Mouse (Mus musculus) stomach, embryonic 16.5 days (tissue): ENCODE measurements around the gene Tomm40l. TPM values are rescaled to one million over a fixed set of nuclear protein-coding genes. Genes with fewer than 3 reads are reported as not detected.
A peak's percentile ranks its signal among the peaks of the same experiment; 100 is the strongest.

Experiments used
- ATAC-seq: fragments of 200-750 bp; cut with Nextera tagmentation; 2 replicates; pipeline ENCODE4 v1.8.0; 2017; ENCODE audit warnings: moderate number of reproducible peaks, moderate TSS enrichment; ENCODE audit not compliant: insufficient read depth, low FRiP score
- H3K27ac ChIP-seq: fragments of 300-500 bp; sonication (generic); 2 replicates; pipeline ENCODE4 v1.5.1; 2014; ENCODE audit warnings: low read length
- H3K27me3 ChIP-seq: fragments of 300-500 bp; sonication (generic); 2 replicates; pipeline ENCODE4 v1.6.1; 2014; ENCODE audit warnings: low read length, control low read depth, mixed read lengths; ENCODE audit not compliant: control insufficient read depth, insufficient read depth
- H3K36me3 ChIP-seq: fragments of 300-500 bp; sonication (generic); 2 replicates; pipeline ENCODE4 v1.6.1; 2014; ENCODE audit warnings: low read length; ENCODE audit not compliant: control insufficient read depth, insufficient read depth
- H3K4me1 ChIP-seq: fragments of 300-500 bp; sonication (generic); 2 replicates; pipeline ENCODE4 v1.6.1; 2014; ENCODE audit warnings: low read length, control low read depth, mixed read lengths; ENCODE audit not compliant: control insufficient read depth, insufficient read depth
- H3K4me2 ChIP-seq: fragments of 300-500 bp; sonication (generic); 2 replicates; pipeline ENCODE4 v1.6.1; 2014; ENCODE audit warnings: low read depth, low read length, mixed read lengths
- H3K4me3 ChIP-seq: fragments of 300-500 bp; sonication (generic); replicated peaks from 2 replicates; pipeline ENCODE4 v1.5.1; 2014; ENCODE audit warnings: mild to moderate bottlenecking, low read length
- H3K9ac ChIP-seq: fragments of 300-500 bp; sonication (generic); 2 replicates; pipeline ENCODE4 v1.6.1; 2014; ENCODE audit warnings: low read length
- H3K9me3 ChIP-seq: fragments of 300-500 bp; sonication (generic); replicated peaks from 2 replicates; pipeline ENCODE4 v1.6.1; 2016; ENCODE audit warnings: low read length, control low read depth; ENCODE audit not compliant: control insufficient read depth
- WGBS: fragments of 180-500 bp; shearing (Covaris S2); extraction: QIAGEN DNeasy Blood & Tissue Kit; methylation state at CpG from one replicate; pipeline ENCODE4 v1.1.7; 2014; 5-methylcytosine and 5-hydroxymethylcytosine counted together
- polyA plus RNA-seq: library from polyadenylated mRNA; unstranded; fragments of >200 nt; fragmentation: Nextera tagmentation; extraction: Ambion mirVana; gene quantifications from 2 replicates; pipeline ENCODE4 v1.2.1, GENCODE M21; 2015

The Tomm40l gene
- 28.2 and 28.3 TPM in 2 replicates for polyA plus RNA-seq

- Histone ChIP-seq H3K36me3 (peaks cover 10% of the 10 kb centered on the region; the same call in 1 of the 2 replicates), H3K9me3 (no peaks in the 10 kb centered on the region), H3K27me3 (no peaks in the 10 kb centered on the region), H3K9ac (peak within 1 kb of the TSS; percentile 73), H3K4me1 (peaks cover 15% of the 10 kb centered on the region), H3K27ac (peak within 1 kb of the TSS; percentile 77), H3K4me3 (peak within 1 kb of the TSS; percentile 65), H3K4me2 (peak within 1 kb of the TSS; percentile 81)
- WGBS, result 2% methylated on average over 28 of the region's 28 CpGs
- peak; percentile 99 for ATAC-seq
Measured at GRCm38 (mm10) chr1:171222238-171223155, at the start of gene Tomm40l. TSS of gene Tomm40l (minus strand) at chr1:171222514.

- 89% methylated on average over 3 of the region's 3 CpGs for WGBS
- no peaks in the 10 kb centered on the region for H3K27me3 ChIP-seq
- no peak overlapping the region for H3K27ac ChIP-seq
- 0 out of 2 replicates have a peak overlapping the region, but pooled peaks have one; percentile 45 for H3K9ac ChIP-seq
- peak overlapping the region; percentile 96 for H3K4me2 ChIP-seq
- H3K36me3 ChIP-seq, result peaks cover 18% of the 10 kb centered on the region
- 0 out of 2 replicates have a peak overlapping the region, but pooled peaks have one; percentile 94 for H3K4me3 ChIP-seq
- no peaks in the 10 kb centered on the region for H3K9me3 ChIP-seq
- H3K4me1 ChIP-seq, result peaks cover 18% of the 10 kb centered on the region
- ATAC-seq, result no peak
Measured at GRCm38 (mm10) chr1:171272086-171272485, 49.8 kb upstream of the Tomm40l start.

GRCm38 (mm10) chr1:171271622-171272021, 49.3 kb upstream of the Tomm40l start:
- ATAC-seq, result no peak
- WGBS, result 53% methylated on average over 10 of the region's 10 CpGs
- peak overlapping the region; percentile 45; the same call in 1 of the 2 replicates for H3K9ac ChIP-seq
- H3K4me1 ChIP-seq, result peaks cover 18% of the 10 kb centered on the region
- H3K36me3 ChIP-seq, result peaks cover 18% of the 10 kb centered on the region
- no peaks in the 10 kb centered on the region for H3K27me3 ChIP-seq
- no peak overlapping the region for H3K27ac ChIP-seq
- peak overlapping the region; percentile 94 for H3K4me3 ChIP-seq
- H3K9me3 ChIP-seq, result no peaks in the 10 kb centered on the region
- peak overlapping the region; percentile 96 for H3K4me2 ChIP-seq

- no peaks in the 10 kb centered on the region for H3K27me3 ChIP-seq
- WGBS, result 35% methylated on average over 9 of the region's 9 CpGs
- H3K4me3 ChIP-seq, result peak overlapping the region; percentile 94
- H3K4me2 ChIP-seq, result peak overlapping the region; percentile 96
- peak overlapping the region; percentile 82 for H3K9ac ChIP-seq
- no peaks in the 10 kb centered on the region for H3K9me3 ChIP-seq
- H3K4me1 ChIP-seq, result peaks cover 18% of the 10 kb centered on the region
- no peak for ATAC-seq
- peak overlapping the region; percentile 91 for H3K27ac ChIP-seq
- H3K36me3 ChIP-seq, result peaks cover 16% of the 10 kb centered on the region
Measured at GRCm38 (mm10) chr1:171271196-171271595, 48.9 kb upstream of the Tomm40l start.

- Histone ChIP-seq H3K27ac (peak overlapping the region; percentile 91), H3K4me2 (peak overlapping the region; percentile 96), H3K4me1 (peaks cover 18% of the 10 kb centered on the region), H3K4me3 (peak overlapping the region; percentile 94), H3K9ac (peak overlapping the region; percentile 82), H3K36me3 (peaks cover 10% of the 10 kb centered on the region), H3K27me3 (no peaks in the 10 kb centered on the region), H3K9me3 (no peaks in the 10 kb centered on the region)
- WGBS, result 1% methylated on average over 18 of the region's 19 CpGs
- ATAC-seq, result peak; percentile 88
Measured at GRCm38 (mm10) chr1:171270573-171270900, 48.2 kb upstream of the Tomm40l start.

- 4% methylated on average over 36 of the region's 36 CpGs for WGBS
- peaks cover 18% of the 10 kb centered on the region for H3K4me1 ChIP-seq
- no peaks in the 10 kb centered on the region for H3K27me3 ChIP-seq
- H3K9me3 ChIP-seq, result no peaks in the 10 kb centered on the region
- peak within 1 kb of the TSS; percentile 96 for H3K4me2 ChIP-seq
- peaks cover 5% of the 10 kb centered on the region; the same call in 1 of the 2 replicates for H3K36me3 ChIP-seq
- ATAC-seq, result peak; percentile 94
- peak within 1 kb of the TSS; percentile 91 for H3K27ac ChIP-seq
- peak within 1 kb of the TSS; percentile 82 for H3K9ac ChIP-seq
- H3K4me3 ChIP-seq, result peak within 1 kb of the TSS; percentile 94
Measured at GRCm38 (mm10) chr1:171269848-171270572, 47.7 kb upstream of the Tomm40l start, which contains the start of gene B4galt3. TSS of gene B4galt3 (plus strand) at chr1:171270328.

- H3K4me2 ChIP-seq, result no peak overlapping the region
- no peaks in the 10 kb centered on the region for H3K36me3 ChIP-seq
- H3K9me3 ChIP-seq, result no peaks in the 10 kb centered on the region
- peaks cover 23% of the 10 kb centered on the region for H3K4me1 ChIP-seq
- H3K27ac ChIP-seq, result no peak overlapping the region
- ATAC-seq, result no peak
- H3K27me3 ChIP-seq, result no peaks in the 10 kb centered on the region
- no peak overlapping the region for H3K4me3 ChIP-seq
- H3K9ac ChIP-seq, result no peak overlapping the region
- WGBS, result 77% methylated on average over 1 of the region's 1 CpGs
Measured at GRCm38 (mm10) chr1:171268341-171268740, 46.0 kb upstream of the Tomm40l start.

GRCm38 (mm10) chr1:171265971-171266744, 43.8 kb upstream of the Tomm40l start:
- H3K27me3 ChIP-seq, result no peaks in the 10 kb centered on the region
- no peak overlapping the region for H3K27ac ChIP-seq
- H3K9me3 ChIP-seq, result no peaks in the 10 kb centered on the region
- H3K4me1 ChIP-seq, result peaks cover 27% of the 10 kb centered on the region
- H3K4me2 ChIP-seq, result no peak overlapping the region
- no peak overlapping the region for H3K9ac ChIP-seq
- ATAC-seq, result no peak
- no peaks in the 10 kb centered on the region for H3K36me3 ChIP-seq
- 61% methylated on average over 4 of the region's 4 CpGs for WGBS
- H3K4me3 ChIP-seq, result no peak overlapping the region
